Mouse (Mus musculus) inflammation-experienced regulatory T-cells (primary cell): ENCODE measurements around the gene Gm14496. TPM values are rescaled to one million over a fixed set of nuclear protein-coding genes. Genes with fewer than 3 reads are reported as not detected.

Source experiments
- polyA plus RNA-seq, 2 experiments: library from polyadenylated mRNA; unstranded; fragments of 100-300 nt; shearing (Covaris generic); gene quantifications; one replicate each; pipeline ENCODE4 v1.2.1; 2017

The Gm14496 gene
- under 1 TPM; 0.17 to 0.47 TPM for polyA plus RNA-seq

DNA sequence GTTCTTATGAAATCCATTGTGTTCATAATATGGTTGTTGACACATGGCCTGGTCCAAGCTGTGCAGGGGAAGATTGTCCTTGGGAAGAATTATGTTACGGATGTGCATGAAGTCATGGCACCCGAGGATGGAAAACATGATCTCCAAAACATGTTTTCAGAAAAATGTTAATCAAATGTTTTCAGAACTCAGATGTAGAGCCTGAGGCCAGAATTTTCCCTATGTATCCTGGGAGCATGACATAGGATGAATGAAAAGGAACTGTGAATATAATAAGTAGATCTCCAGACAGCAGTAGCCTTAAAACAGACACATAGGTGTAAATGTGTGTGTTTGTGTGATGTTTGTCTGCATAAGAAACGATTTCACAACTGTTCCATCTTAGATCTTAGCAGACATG lies at the start of gene Gm14496:
Gene Gm14496, plus strand, starts transcription at position 301 of the 400 bp plus-strand sequence.

Other genes with a start within 250 kb of the Gm14496 start
- under 1 TPM; 0.24 to 0.64 TPM for gene Myt1, start 227.8 kb upstream of the Gm14496 start, polyA plus RNA-seq
- 10 to 100 TPM; 57.5 to 67.5 TPM for gene Pcmtd2, start 153.3 kb upstream of the Gm14496 start, polyA plus RNA-seq
- gene Polr3k, start 126.8 kb upstream of the Gm14496 start, polyA plus RNA-seq, result 10 to 100 TPM; 28.6 to 37.9 TPM